Mouse (Mus musculus): ENCODE data around the gene Emc9. TPM values are rescaled to one million over a fixed set of nuclear protein-coding genes. Genes with fewer than 3 reads are reported as not detected.

The Emc9 gene
- polyA plus RNA-seq, 1 experiment from 2014 or later, result 4.2 TPM

- Histone ChIP-seq H3K4me1 (ENCODE audit: control insufficient read depth, insufficient read depth, low read length) (peaks cover 4% of the 10 kb centered on the region; the same call in 1 of the 2 replicates), H3K4me3 (ENCODE audit: low read depth, low read length) (no peak overlapping the region), H3K9me3 (ENCODE audit: control insufficient read depth, low read length) (no peaks in the 10 kb centered on the region), H3K9ac (ENCODE audit: low read length) (no peak overlapping the region), H3K27ac (replicated peaks; ENCODE audit: low read depth, low read length) (no peak overlapping the region), H3K4me2 (ENCODE audit: low read depth, severe bottlenecking) (no peak overlapping the region), H3K36me3 (ENCODE audit: control insufficient read depth, insufficient read depth, low read length) (peaks cover 5% of the 10 kb centered on the region; the same call in 1 of the 2 replicates), H3K27me3 (ENCODE audit: control insufficient read depth, insufficient read depth, low read length) (no peaks in the 10 kb centered on the region)
- DNase-seq (ENCODE audit: low spot score) (no peak), ATAC-seq (ENCODE audit: insufficient number of reproducible peaks, low FRiP score, low TSS enrichment, low read depth) (no peak)
- 88% methylated on average over 11 of the region's 11 CpGs for WGBS
Measured at GRCm38 (mm10) chr14:55563249-55563648, 21.9 kb downstream of the Emc9 start.

- no peak overlapping the region for H3K4me2 ChIP-seq (ENCODE audit: low read depth, severe bottlenecking)
- peaks cover 4% of the 10 kb centered on the region; the same call in 1 of the 2 replicates for H3K4me1 ChIP-seq (ENCODE audit: control insufficient read depth, insufficient read depth, low read length)
- no peaks in the 10 kb centered on the region for H3K27me3 ChIP-seq (ENCODE audit: control insufficient read depth, insufficient read depth, low read length)
- peaks cover 2% of the 10 kb centered on the region; the same call in 1 of the 2 replicates for H3K36me3 ChIP-seq (ENCODE audit: control insufficient read depth, insufficient read depth, low read length)
- DNase-seq (ENCODE audit: low spot score) (no peak), ATAC-seq (ENCODE audit: insufficient number of reproducible peaks, low FRiP score, low TSS enrichment, low read depth) (no peak)
- 89% methylated on average over 10 of the region's 10 CpGs for WGBS
- H3K4me3 ChIP-seq (ENCODE audit: low read depth, low read length), result no peak overlapping the region
- H3K9ac ChIP-seq (ENCODE audit: low read length), result no peak overlapping the region
- H3K27ac ChIP-seq (replicated peaks; ENCODE audit: low read depth, low read length), result no peak overlapping the region
- H3K9me3 ChIP-seq (ENCODE audit: control insufficient read depth, low read length), result no peaks in the 10 kb centered on the region
Measured at GRCm38 (mm10) chr14:55561860-55562259, 23.2 kb downstream of the Emc9 start.

- no peaks in the 10 kb centered on the region for H3K27me3 ChIP-seq (ENCODE audit: control insufficient read depth, insufficient read depth, low read length)
- no peaks in the 10 kb centered on the region for H3K36me3 ChIP-seq (ENCODE audit: control insufficient read depth, insufficient read depth, low read length)
- H3K4me3 ChIP-seq (ENCODE audit: low read depth, low read length), result peak within 1 kb of the TSS; percentile 55
- H3K4me1 ChIP-seq (ENCODE audit: control insufficient read depth, insufficient read depth, low read length), result peaks cover 4% of the 10 kb centered on the region; the same call in 1 of the 2 replicates
- WGBS, result under 1% methylated on average over 50 of the region's 51 CpGs
- H3K27ac ChIP-seq (replicated peaks; ENCODE audit: low read depth, low read length), result peak within 1 kb of the TSS; percentile 86
- ATAC-seq (ENCODE audit: insufficient number of reproducible peaks, low FRiP score, low TSS enrichment, low read depth), result peak; percentile 97
- peak within 1 kb of the TSS; percentile 62 for H3K9ac ChIP-seq (ENCODE audit: low read length)
- no peaks in the 10 kb centered on the region for H3K9me3 ChIP-seq (ENCODE audit: control insufficient read depth, low read length)
- peak within 1 kb of the TSS; percentile 62 for H3K4me2 ChIP-seq (ENCODE audit: low read depth, severe bottlenecking)
- DNase-seq (ENCODE audit: low spot score), result peak; percentile 98
Measured at GRCm38 (mm10) chr14:55560202-55561073, 24.7 kb downstream of the Emc9 start, which contains the start of gene A730061H03Rik. Gene A730061H03Rik, minus strand, starts transcription at chr14:55560406.

- no peaks in the 10 kb centered on the region for H3K27me3 ChIP-seq (ENCODE audit: control insufficient read depth, insufficient read depth, low read length)
- H3K9ac ChIP-seq (ENCODE audit: low read length), result peak within 1 kb of the TSS; percentile 62
- H3K4me3 ChIP-seq (ENCODE audit: low read depth, low read length), result peak within 1 kb of the TSS; percentile 55
- H3K9me3 ChIP-seq (ENCODE audit: control insufficient read depth, low read length), result no peaks in the 10 kb centered on the region
- under 1% methylated on average over 27 of the region's 27 CpGs for WGBS
- H3K36me3 ChIP-seq (ENCODE audit: control insufficient read depth, insufficient read depth, low read length), result no peaks in the 10 kb centered on the region
- ATAC-seq (ENCODE audit: insufficient number of reproducible peaks, low FRiP score, low TSS enrichment, low read depth) (peak; percentile 86), DNase-seq (ENCODE audit: low spot score) (peak; percentile 93)
- peak within 1 kb of the TSS; percentile 62 for H3K4me2 ChIP-seq (ENCODE audit: low read depth, severe bottlenecking)
- peaks cover 4% of the 10 kb centered on the region; the same call in 1 of the 2 replicates for H3K4me1 ChIP-seq (ENCODE audit: control insufficient read depth, insufficient read depth, low read length)
- H3K27ac ChIP-seq (replicated peaks; ENCODE audit: low read depth, low read length), result peak within 1 kb of the TSS; percentile 86
Measured at GRCm38 (mm10) chr14:55559799-55560201, 25.3 kb downstream of the Emc9 start, which contains the start of gene Dcaf11. Gene Dcaf11, plus strand, starts transcription at chr14:55560006.

- Histone ChIP-seq H3K9me3 (ENCODE audit: control insufficient read depth, low read length) (no peaks in the 10 kb centered on the region), H3K9ac (ENCODE audit: low read length) (no peak overlapping the region), H3K36me3 (ENCODE audit: control insufficient read depth, insufficient read depth, low read length) (no peaks in the 10 kb centered on the region), H3K4me3 (ENCODE audit: low read depth, low read length) (peak overlapping the region; percentile 55), H3K4me1 (ENCODE audit: control insufficient read depth, insufficient read depth, low read length) (peaks cover 4% of the 10 kb centered on the region; the same call in 1 of the 2 replicates), H3K4me2 (ENCODE audit: low read depth, severe bottlenecking) (peak overlapping the region; percentile 50; the same call in 1 of the 2 replicates), H3K27ac (replicated peaks; ENCODE audit: low read depth, low read length) (no peak overlapping the region), H3K27me3 (ENCODE audit: control insufficient read depth, insufficient read depth, low read length) (no peaks in the 10 kb centered on the region)
- ATAC-seq (ENCODE audit: insufficient number of reproducible peaks, low FRiP score, low TSS enrichment, low read depth) (no peak), DNase-seq (ENCODE audit: low spot score) (no peak)
- 59% methylated on average over 6 of the region's 6 CpGs for WGBS
Measured at GRCm38 (mm10) chr14:55558740-55559448, 26.2 kb downstream of the Emc9 start.

GRCm38 (mm10) chr14:55557587-55557986 lies 27.5 kb downstream of the Emc9 start:
- DNase-seq (ENCODE audit: low spot score) (no peak), ATAC-seq (ENCODE audit: insufficient number of reproducible peaks, low FRiP score, low TSS enrichment, low read depth) (no peak)
- Histone ChIP-seq H3K36me3 (ENCODE audit: control insufficient read depth, insufficient read depth, low read length) (no peaks in the 10 kb centered on the region), H3K4me3 (ENCODE audit: low read depth, low read length) (no peak overlapping the region), H3K9ac (ENCODE audit: low read length) (no peak overlapping the region), H3K9me3 (ENCODE audit: control insufficient read depth, low read length) (no peaks in the 10 kb centered on the region), H3K27me3 (ENCODE audit: control insufficient read depth, insufficient read depth, low read length) (no peaks in the 10 kb centered on the region), H3K4me1 (ENCODE audit: control insufficient read depth, insufficient read depth, low read length) (peaks cover 4% of the 10 kb centered on the region; the same call in 1 of the 2 replicates), H3K27ac (replicated peaks; ENCODE audit: low read depth, low read length) (no peak overlapping the region), H3K4me2 (ENCODE audit: low read depth, severe bottlenecking) (no peak overlapping the region)
- WGBS, result 94% methylated on average over 3 of the region's 3 CpGs

GRCm38 (mm10) chr14:55557003-55557402 lies 28.1 kb downstream of the Emc9 start:
- no peak overlapping the region for H3K4me2 ChIP-seq (ENCODE audit: low read depth, severe bottlenecking)
- H3K27me3 ChIP-seq (ENCODE audit: control insufficient read depth, insufficient read depth, low read length), result no peaks in the 10 kb centered on the region
- H3K4me3 ChIP-seq (ENCODE audit: low read depth, low read length), result no peak overlapping the region
- no peak overlapping the region for H3K27ac ChIP-seq (replicated peaks; ENCODE audit: low read depth, low read length)
- DNase-seq (ENCODE audit: low spot score), result peak; percentile 77
- no peaks in the 10 kb centered on the region for H3K9me3 ChIP-seq (ENCODE audit: control insufficient read depth, low read length)
- H3K9ac ChIP-seq (ENCODE audit: low read length), result no peak overlapping the region
- H3K36me3 ChIP-seq (ENCODE audit: control insufficient read depth, insufficient read depth, low read length), result no peaks in the 10 kb centered on the region
- peaks cover 4% of the 10 kb centered on the region; the same call in 1 of the 2 replicates for H3K4me1 ChIP-seq (ENCODE audit: control insufficient read depth, insufficient read depth, low read length)
- ATAC-seq (ENCODE audit: insufficient number of reproducible peaks, low FRiP score, low TSS enrichment, low read depth), result no peak
- WGBS, result 24% methylated on average over 5 of the region's 5 CpGs

- H3K4me3 ChIP-seq (ENCODE audit: low read depth, low read length), result no peak overlapping the region
- 85% methylated on average over 3 of the region's 3 CpGs for WGBS
- no peaks in the 10 kb centered on the region for H3K9me3 ChIP-seq (ENCODE audit: control insufficient read depth, low read length)
- H3K27ac ChIP-seq (replicated peaks; ENCODE audit: low read depth, low read length), result no peak overlapping the region
- H3K4me2 ChIP-seq (ENCODE audit: low read depth, severe bottlenecking), result no peak overlapping the region
- DNase-seq (ENCODE audit: low spot score), result no peak
- no peaks in the 10 kb centered on the region for H3K4me1 ChIP-seq (ENCODE audit: control insufficient read depth, insufficient read depth, low read length)
- H3K36me3 ChIP-seq (ENCODE audit: control insufficient read depth, insufficient read depth, low read length), result no peaks in the 10 kb centered on the region
- no peak overlapping the region for H3K9ac ChIP-seq (ENCODE audit: low read length)
- no peaks in the 10 kb centered on the region for H3K27me3 ChIP-seq (ENCODE audit: control insufficient read depth, insufficient read depth, low read length)
- ATAC-seq (ENCODE audit: insufficient number of reproducible peaks, low FRiP score, low TSS enrichment, low read depth), result no peak
Measured at GRCm38 (mm10) chr14:55555788-55556187, 29.3 kb downstream of the Emc9 start.
